Mouse (Mus musculus) adrenal gland, adult 18-20 months (tissue): ENCODE measurements around the gene Mybbp1a. TPM values are rescaled to one million over a fixed set of nuclear protein-coding genes. Genes with fewer than 3 reads are reported as not detected.
A peak's percentile ranks its signal among the peaks of the same experiment; 100 is the strongest.
"Not testable (repeated sequence)": the region's sequence is repeated elsewhere in the genome, so short reads cannot be mapped to it uniquely, and the experiment has no call there.

Experiments
- DNase-seq, 2 experiments: peaks; one replicate each; pipeline ENCODE4 v3.0.0; 2021 to 2022; ENCODE audit warnings: low spot score in 2 of 2
- total RNA-seq, 2 experiments: library from RNA; stranded (reverse); gene quantifications; 1 replicate in 1 of 2; 2 replicates in 1 of 2; pipeline ENCODE4 v1.2.3; 2021

Gene Mybbp1a
- total RNA-seq, 2 experiments from 2014 or later = 75.1 to 86.3 TPM

DNA sequence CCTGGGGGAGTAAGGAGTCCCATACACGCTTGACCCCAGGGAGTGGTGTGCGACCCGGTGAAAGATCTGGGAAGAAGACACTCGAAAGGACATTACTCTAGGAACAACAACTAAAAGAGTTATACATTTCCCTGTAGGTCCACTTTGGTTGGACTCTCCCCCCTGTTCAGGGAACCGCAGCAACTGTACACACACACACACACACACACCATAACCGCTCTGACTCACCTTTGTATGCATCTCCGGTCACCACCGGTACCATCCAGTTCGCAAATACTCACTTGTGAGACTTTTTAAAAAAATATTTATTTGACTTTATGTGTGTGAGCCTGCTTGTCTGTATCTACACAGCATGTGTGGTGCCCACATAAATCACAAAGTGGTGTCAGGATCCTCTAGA is 29.2 kb upstream of the Mybbp1a start:
- no peak for DNase-seq

DNA sequence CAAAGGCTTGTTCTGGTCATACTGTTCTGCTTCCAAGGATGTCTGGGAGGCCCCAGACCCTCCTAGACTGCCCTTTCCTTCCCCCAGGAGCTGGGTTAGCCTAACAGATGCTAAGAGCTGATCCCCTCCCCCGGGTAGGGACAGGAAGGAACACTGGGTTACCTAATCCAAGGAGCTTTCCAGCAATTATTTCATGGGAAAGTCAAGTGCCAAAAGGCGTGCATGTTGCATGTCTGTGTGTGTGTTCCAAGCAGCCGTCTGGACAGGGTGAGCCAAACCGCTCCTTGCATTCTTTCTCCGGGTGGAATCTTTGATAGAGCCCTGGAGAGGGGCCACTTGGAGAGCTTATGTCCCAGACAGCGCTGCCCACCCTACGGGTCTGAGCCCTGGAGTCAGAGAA is 28.1 kb upstream of the Mybbp1a start:
- DNase-seq = no peak

DNA sequence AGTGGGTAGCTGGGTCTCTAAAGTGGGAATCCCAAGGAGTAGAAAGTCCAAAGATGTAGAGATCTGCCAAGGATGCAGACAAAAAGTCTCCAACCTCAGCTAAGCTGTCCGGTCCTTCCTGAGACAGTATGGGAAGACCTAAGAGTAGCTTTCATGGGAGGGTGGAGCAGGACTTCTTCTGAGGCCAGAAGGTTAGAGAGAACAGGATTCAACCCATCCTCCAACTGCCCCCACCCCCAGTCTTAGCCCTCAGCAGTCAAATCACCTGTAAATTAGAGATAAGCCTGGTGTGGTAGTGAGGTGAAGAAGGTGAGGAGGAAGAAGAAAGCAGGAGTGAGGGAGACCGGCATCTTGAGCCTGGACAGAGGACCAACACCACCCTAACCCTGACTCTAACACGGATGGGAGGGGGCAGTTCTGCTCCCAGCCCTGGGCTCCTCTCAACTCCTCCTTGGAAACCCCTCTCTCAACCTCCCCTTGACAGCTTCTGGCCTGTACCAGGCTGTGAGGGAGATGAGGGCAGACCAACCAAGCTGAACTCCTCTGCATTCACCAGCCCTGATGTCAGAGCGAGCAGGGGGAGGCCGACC is 27.5 kb upstream of the Mybbp1a start:
- no peak for DNase-seq

DNA sequence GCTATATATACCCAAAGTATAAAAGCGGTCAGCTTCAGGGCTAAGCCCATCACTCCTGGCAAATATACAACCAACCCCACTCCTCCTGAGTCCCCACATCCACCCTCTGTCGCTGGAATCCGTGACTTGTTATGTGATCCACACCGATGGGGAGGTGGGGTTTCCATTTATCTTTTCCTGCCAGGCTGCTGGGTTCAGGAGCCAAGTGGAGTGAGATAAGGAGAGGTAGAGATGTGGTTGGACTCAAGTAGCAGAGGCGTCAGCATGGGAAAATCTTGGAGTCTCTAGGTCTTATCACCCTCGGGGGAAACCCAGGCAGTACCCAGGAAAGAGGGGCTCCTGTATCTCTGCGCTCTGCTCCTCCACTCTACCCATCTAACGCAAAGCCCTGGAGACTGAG is 26.0 kb upstream of the Mybbp1a start:
- no peak for DNase-seq

DNA sequence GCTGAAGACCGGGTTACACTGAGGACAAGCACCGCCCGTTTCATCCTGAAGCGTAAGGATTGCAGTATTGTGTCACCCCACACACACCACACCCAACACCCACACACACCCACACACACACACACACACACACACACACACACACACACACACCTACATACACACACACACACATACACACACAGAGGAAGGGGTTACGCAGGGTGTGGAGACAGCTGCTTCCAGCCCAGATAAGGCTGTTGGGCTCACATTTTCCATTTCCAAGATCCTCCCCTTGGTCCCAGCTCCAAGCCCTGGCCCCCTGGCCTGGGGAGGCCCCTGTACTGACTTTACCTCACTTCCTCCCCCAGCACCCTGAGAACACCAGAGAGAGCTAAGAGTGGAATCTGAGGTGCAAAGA is 24.5 kb upstream of the Mybbp1a start:
- no peak for DNase-seq

DNA sequence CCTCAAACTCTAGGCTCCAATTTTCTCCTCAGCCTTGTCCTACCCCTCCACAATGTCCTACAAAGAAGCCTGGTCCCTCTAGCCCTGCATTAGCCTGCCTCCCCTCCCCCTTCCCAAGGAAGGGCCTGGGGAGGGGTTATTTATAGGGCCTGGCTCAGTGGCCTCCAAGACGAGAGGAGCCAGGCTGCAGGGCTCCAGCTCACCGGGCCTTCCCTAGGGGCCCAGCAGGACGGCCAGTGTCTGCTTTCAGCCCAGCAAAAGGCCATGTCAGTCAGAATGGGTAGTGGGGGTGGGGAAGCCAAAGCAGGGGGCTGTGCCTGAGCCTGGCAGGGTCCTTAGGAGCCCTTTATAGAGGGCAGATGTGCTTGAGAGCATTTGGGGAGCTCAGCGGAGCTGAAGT is 23.8 kb upstream of the Mybbp1a start:
- DNase-seq = no peak

DNA sequence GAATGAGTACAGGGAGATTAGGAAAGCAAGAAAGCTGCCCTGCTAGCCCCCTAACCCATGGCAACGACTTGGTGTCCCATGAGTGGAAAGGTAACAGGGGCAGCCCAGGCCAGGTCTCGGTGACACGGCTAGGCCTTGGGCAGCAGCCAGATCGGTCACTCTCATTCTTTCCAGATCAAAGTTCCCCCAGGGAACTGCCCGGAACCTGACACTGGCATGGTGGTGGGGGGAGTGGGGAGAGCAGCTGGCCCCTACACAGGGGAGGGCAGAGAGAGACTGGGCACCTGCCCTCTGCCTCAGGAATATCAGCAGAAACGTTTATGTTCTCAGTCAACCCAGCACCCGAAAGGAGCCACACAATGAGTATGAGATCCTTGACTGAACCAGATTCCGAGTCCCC is 22.9 kb upstream of the Mybbp1a start:
- DNase-seq = no peak

DNA sequence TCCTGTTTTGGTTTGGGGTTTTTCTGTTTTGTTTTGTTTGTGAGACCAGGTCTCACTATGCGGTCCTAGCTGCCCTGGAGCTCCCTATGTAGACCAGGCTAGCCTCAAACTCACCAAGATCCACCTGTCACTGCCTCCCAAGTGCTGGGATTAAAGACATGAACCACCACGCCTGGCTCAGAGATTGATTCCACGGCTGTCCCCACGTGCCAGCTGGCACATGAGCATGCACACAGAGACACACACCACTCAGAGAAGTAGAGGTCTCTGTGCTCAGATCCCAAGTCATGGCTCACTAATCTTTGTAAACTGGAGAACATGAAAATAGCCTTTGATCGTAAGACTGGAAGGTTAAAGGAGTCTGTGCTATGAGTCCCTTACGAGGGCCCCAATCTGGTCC is 22.1 kb upstream of the Mybbp1a start:
- no peak for DNase-seq

DNA sequence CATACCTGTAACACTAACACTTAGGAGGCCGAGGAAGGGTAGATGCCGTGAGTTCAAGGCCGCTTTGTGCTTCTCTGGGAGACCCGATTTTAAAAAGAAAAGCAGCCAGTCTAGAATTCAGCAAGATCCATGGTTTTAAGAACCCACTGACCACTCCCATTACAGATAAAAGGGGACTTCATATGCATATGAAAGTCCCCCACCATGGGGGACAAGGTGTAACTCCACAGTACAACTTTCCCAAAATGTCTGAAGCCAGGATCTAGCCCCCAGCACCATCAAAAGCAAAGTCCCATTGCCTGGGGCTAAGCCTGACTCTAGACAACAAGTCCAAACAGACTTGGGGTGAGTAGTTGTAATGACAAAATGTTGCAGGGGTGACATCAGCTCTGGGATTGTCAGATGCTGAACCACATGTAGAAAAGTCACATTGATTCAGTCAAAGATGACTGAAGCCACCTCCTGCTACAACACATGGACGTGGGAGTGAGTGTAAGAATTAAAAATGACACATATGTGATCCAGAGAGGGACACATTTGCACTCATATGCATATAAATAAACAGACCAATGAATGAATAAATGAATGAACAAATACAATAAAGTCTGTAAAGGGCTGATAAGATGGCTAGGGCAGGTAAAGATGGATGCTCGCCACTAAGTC is 20.6 kb upstream of the Mybbp1a start:
- DNase-seq = no peak

DNA sequence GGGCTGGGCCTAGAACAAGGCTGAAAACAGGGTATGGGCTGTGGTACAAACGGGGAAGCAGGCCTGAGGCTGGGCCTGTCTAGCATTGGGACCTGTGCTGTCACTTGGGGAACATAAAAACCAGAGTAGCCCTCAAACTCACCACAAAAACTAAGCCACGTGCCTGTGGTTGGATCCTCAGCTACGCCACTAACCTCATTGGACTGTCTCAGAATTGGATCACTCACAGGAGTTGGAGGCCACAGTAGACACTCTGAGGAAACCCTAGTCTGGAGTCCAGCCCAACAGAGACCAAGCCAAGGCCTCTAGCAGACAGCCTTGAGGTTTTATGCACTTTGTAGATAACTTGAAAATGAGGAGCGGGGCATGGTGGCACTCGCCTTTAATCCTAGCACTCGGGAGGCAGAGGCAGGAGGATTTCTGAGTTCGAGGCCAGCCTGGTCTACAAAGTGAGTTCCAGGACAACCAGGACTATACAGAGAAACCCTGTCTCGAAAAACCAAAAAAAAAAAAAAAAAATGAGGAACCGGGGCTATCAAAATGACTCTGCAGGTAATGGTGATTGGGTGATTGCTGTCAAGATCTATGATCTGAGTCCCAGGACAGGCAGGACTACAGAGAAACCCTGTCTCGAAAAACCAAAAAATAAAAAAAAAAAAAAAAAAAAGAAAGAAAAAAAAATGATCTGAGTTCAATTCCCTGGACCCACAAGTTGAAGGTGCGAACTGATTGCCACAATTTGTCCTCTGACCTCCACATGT is 19.5 kb upstream of the Mybbp1a start:
- no peak for DNase-seq

DNA sequence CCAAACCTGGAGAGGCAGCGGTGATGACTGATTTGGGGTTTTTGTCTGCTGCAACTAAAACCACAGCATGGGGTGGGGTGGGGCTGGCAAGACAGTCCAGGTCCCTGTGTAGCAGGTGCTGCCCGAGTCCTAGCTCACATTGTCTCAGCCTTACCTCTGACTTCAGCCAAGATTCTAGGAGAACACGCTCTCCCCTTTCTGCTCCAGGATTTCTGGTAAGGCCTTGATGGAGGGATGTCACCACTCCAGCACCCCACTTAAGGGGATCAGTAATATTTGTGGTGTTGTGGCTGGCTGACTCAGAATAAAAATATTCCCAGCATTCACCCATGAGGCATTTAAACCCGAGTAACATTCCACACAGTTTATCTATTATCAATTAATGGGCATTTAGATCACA is 17.5 kb upstream of the Mybbp1a start:
- DNase-seq = no peak

DNA sequence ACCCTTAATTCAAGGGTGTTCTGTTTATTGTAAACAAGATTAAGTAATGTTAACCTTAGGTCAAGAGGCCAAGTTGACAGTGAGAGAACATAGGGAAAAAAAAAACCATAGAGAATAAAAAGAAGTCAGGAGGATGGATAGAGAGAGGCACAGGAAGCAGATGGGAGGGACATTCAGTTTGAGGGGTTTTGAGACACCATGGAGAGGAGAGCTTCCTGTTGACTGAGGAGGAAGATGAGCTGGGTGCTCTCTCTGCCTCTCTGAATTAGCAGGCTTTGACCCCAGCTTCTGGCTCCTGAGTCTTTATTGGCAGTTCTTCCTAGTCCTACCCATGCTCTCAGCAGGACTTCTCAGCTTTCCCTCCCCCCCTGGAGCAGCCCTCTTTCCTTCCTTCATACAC is 16.0 kb upstream of the Mybbp1a start:
- no peak for DNase-seq

DNA sequence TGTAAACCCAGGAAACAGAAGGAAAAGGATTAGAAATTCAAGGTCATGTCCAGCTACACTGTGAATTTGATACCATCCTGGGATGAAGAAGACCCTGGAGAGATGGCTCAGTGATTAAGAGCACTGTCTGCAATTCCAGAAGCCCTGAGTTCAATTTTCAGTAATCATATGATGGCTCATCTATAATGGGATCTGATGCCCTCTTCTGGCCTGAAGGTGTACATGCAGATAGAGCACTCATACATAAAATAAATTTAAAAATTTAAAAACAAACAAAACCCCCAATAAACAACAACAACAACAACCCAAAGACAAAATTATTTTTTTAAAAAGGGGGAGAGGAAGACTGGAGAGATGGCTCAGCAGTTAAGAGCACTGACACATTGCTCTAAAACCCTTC is 14.3 kb upstream of the Mybbp1a start:
- no peak for DNase-seq

DNA sequence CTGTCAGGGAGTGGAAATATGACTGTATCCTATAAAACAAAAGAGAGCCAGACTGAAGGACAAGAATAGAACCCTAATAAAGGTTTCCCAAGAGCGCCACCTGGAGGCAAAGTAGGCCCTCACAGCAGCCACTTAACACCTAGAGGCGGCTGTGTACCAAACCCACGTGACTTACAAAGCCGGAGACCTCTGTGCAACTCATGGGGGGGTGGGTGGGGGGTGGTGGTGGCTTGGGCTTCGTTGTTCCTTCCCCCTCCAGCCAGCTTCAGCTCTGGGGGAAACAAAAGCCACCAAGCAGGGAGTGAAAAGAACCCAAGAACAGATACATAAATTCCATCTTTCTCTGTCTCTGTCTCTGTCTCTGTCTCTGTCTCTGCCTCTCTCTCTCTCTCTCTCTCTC is 12.5 kb upstream of the Mybbp1a start:
- DNase-seq = peak; percentile 81 to 82

DNA sequence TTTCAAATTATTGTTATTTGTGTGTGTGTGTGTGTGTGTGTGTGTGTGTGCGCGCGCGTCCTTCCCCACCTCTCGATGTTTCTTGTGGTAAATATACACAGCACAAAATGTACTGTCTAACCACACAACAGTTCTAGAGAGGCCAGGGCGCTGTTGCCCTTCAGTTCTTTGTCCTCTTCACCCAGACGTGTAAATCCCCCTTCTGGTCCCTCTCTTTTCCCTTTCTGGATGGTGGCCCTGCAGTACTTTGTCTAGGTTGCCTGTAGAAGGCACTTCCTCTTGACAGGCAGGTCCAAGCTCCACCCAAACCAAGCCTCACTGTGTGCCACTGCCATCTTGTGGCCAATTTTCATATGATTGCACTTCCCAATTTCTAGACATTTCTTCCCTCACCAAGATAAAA is 11.9 kb upstream of the Mybbp1a start:
- DNase-seq = peak; percentile 63 to 66

DNA sequence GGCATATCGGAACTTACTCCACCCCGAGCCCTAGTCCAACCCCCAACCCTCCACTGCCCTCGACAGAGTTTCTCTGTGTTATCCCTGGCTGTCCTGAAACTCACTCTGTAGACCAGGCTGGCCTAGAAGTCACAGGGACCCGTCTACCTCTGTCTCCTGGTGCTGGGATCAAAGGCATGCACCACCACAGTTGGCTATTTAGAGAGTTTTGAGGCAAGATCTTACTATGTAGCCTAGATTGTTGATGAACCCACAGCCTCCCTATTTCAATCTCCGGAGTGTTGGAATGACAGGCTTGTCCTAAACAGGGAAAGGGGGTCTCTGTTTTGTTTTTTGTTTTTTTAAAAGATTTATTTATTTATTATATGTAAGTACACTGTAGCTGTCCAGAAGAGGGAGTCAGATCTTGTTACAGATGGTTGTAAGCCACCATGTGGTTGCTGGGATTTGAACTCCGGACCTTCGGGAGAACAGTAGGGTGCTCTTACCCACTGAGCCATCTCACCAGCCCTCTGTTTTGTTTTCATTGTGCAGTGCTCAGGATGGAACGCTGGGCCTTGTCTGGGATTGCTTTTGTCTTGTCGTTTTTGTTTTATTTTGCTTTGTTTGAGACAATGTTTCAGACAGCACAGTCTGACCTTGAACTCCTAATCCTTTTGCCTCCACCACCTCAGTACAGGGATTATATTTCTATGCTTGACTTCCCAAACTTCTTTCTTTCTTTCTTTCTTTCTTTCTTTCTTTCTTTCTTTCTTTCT is 10.7 kb upstream of the Mybbp1a start:
- DNase-seq = not testable (repeated sequence)

DNA sequence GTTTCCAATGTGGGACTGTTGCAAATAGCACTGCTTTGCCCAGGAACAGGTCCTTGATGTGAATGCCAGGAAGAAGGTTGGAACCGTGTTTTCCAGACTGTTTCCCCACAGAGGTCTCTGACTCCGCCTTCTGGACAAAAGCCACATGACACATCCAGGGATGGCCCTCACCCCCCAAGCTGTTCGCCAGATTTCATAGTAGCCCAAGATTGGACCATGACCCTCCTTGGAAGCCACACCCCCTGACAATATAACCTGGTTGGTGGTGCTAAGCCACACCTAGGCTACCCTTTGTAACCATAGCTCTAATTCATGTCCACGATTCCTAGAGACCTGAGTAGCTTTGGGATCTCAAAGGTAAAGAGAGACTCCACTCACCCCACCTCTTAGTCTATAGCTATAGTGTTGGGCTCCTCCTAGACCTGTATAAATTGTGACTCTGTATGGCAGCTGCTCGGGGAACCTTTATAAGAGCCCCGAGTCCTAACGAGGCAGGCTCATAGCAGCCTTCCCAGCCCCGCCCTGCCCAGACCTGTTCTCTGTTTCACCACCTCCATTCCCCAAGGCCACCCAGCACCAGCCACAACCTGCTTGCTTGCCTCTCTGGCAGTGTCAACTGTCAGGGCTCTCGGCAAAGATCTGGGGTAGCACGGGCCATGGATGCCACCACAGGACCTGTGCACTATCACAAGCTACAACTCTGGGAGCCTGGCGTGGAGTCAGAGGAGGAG is 6.0 kb upstream of the Mybbp1a start, which contains the start of gene Ggt6:
Gene Ggt6 (plus strand): TSS at position 564 of the 731 bp plus-strand sequence.
- DNase-seq = peak in 1 of 2 experiments; percentile 33

DNA sequence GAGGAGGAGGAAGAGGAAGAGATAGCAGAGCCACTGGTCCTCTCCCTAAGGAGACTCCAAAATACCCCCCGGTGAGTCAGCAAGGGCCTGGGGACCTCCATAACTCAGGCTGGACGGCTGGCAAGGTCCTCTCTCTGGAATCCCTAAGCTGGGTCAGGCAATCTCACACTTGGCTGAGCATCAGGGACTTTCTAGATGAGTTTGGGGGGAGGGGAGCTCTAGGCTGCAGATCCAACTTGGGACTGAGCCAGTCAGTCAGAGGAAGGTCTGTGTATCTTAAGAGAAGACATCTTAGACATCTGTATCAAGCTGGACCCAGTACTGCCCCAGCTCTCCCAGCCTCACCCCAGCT is 5.5 kb upstream of the Mybbp1a start:
- peak in 1 of 2 experiments; percentile 41 for DNase-seq

DNA sequence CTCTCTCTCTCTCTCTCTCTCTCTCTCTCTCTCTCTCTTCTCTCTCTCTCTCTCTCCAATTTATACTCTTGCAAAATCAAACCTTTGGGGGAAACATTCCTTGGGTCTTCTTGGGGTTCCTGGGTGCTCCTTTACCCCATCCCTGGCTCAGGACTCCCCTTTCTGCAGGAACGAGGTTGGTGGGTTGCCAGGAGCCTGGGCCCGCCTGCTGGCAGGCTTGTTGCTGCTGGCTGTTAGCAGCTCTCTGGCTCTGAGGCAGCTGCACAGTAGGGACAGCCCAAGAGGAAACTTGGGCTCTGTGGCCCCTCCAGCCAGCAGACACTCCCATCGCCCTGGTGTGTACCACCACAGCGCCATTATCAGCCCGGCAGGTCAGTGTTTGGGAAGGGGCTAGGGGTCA is 4.9 kb upstream of the Mybbp1a start:
- DNase-seq = no peak

DNA sequence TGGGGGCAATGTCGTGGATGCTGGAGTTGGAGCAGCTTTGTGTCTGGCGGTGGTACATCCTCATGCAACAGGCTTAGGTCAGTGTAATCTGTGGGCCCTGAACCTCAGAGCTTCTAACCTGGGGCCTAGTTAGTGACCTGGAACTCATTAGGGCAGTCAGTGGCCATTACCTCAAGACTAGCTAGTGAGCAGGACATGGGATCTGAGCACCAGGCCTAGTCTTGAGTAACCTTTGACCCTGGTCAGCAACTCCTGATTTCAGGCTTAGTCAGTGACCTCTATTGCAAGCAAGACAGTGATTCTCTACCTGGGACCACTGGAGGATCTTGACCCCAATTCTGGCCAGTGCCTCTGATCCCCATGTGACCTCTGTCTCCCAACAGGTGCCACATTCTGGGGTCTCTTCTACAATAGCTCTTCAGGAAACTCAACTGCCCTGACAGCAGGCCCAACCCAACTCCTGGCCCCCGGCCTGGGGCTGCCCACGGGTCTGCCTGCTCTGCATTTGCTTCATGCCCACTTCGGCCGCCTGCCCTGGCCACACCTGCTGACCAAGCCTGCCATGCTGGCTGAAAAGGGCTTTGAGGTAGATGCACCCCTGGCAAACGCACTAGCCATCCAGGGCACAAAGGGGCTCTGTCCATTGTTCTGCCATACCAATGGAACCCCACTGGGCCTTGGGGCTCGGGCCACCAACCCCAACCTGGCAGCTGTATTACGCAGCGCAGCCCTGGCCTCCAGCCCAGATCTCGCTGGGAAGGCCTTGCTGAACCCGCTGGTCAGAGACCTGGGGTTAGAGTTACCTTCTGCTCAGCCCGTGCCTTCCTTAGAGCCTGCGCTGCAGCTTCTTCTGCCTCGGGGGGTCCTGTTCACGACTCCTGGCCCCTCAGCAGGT is 4.2 kb upstream of the Mybbp1a start:
- DNase-seq = no peak
